Mouse (Mus musculus): Measurements from ENCODE around the gene Fggy.

DNA sequence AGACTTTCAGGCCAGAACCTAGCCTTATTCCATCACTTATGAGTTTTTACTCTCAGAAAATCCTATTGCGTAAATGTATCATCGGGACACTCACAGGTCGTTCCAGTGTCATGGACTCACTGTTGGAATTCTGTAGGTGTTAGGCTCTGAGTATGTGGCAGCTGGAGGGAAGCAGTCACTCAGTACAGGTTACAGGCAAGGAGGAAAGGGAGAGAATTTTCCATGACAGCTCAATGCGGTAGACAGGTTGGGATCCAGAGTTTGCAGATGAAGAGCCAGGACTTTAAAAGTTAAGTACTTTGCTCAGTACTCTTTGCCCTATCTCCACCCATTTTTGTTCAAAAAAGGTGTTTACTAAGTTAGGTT, 49.4 kb upstream of the Fggy start:
- TF ChIP-seq POLR2A (IDR thresholded peaks at IDR 0.05; ENCODE audit: insufficient read depth, low read depth, low read length) (no peak), CTCF (IDR thresholded peaks at IDR 0.05) (no peak), EP300 (IDR thresholded peaks at IDR 0.05; ENCODE audit: insufficient read depth, low read depth, low read length) (no peak)
